Mouse (Mus musculus) liver, embryonic 12.5 days (tissue): ENCODE measurements at regions not wholly inside any gene's neighbourhood (a gene's known extent, or its start where the extent isn't known, plus 50 kb on each side); places are given as distances from the start of the nearest gene placed in this dataset.

Source experiments
- ATAC-seq: fragments of 200-750 bp; cut with Nextera tagmentation; 2 replicates; pipeline ENCODE4 v1.8.0; 2017; ENCODE audit warnings: moderate number of reproducible peaks, mild to moderate bottlenecking, moderate library complexity
- H3K27ac ChIP-seq: fragments of 300-500 bp; sonication (generic); 2 replicates; pipeline ENCODE4 v1.5.1; 2016; ENCODE audit warnings: mild to moderate bottlenecking
- H3K27me3 ChIP-seq: fragments of 300-500 bp; sonication (generic); replicated peaks from 2 replicates; pipeline ENCODE4 v1.6.1; 2016; ENCODE audit warnings: mild to moderate bottlenecking, moderate library complexity
- H3K36me3 ChIP-seq: fragments of 300-500 bp; sonication (generic); 2 replicates; pipeline ENCODE4 v1.6.1; 2016; ENCODE audit warnings: mild to moderate bottlenecking, moderate library complexity
- H3K4me1 ChIP-seq: fragments of 300-500 bp; sonication (generic); 2 replicates; pipeline ENCODE4 v1.6.1; 2016
- H3K4me2 ChIP-seq: fragments of 300-500 bp; sonication (generic); 2 replicates; pipeline ENCODE4 v1.6.1; 2016; ENCODE audit warnings: mild to moderate bottlenecking, moderate library complexity
- H3K4me3 ChIP-seq: fragments of 300-500 bp; sonication (generic); 2 replicates; pipeline ENCODE4 v1.5.1; 2016; ENCODE audit warnings: mild to moderate bottlenecking, moderate library complexity
- H3K9ac ChIP-seq: fragments of 300-500 bp; sonication (generic); 2 replicates; pipeline ENCODE4 v1.6.1; 2016; ENCODE audit warnings: mild to moderate bottlenecking, moderate library complexity
- H3K9me3 ChIP-seq: fragments of 300-500 bp; sonication (generic); replicated peaks from 2 replicates; pipeline ENCODE4 v1.6.1; 2016; ENCODE audit warnings: mild to moderate bottlenecking, moderate library complexity
- WGBS: fragments of 180-500 bp; shearing (Covaris S2); methylation state at CpG from one replicate; pipeline ENCODE4 v1.1.7; 2016; ENCODE audit not compliant: insufficient replicate concordance; 5-methylcytosine and 5-hydroxymethylcytosine counted together

GRCm38 (mm10) chr9:31684812-31685188, 220.5 kb upstream of the Tmem45b start:
- peaks cover 22% of the 10 kb centered on the region; the same call in 1 of the 2 replicates for H3K27me3 ChIP-seq
- no peak for ATAC-seq
- no peaks in the 10 kb centered on the region for H3K36me3 ChIP-seq
- H3K9ac ChIP-seq: no peak overlapping the region
- H3K9me3 ChIP-seq: no peaks in the 10 kb centered on the region
- 0 out of 2 replicates have a peak, but pooled peaks cover 4% of the 10 kb centered on the region for H3K4me1 ChIP-seq
- H3K27ac ChIP-seq: no peak overlapping the region
- no peak overlapping the region for H3K4me3 ChIP-seq
- H3K4me2 ChIP-seq: no peak overlapping the region
- 77% methylated on average over 8 of the region's 8 CpGs for WGBS

- WGBS: 60% methylated on average over 14 of the region's 18 CpGs
- H3K27ac ChIP-seq: no peak overlapping the region
- no peaks in the 10 kb centered on the region for H3K36me3 ChIP-seq
- H3K4me1 ChIP-seq: 0 out of 2 replicates have a peak, but pooled peaks cover 4% of the 10 kb centered on the region
- no peak overlapping the region for H3K4me3 ChIP-seq
- no peak overlapping the region for H3K9ac ChIP-seq
- H3K4me2 ChIP-seq: no peak overlapping the region
- H3K9me3 ChIP-seq: no peaks in the 10 kb centered on the region
- no peak for ATAC-seq
- H3K27me3 ChIP-seq: peaks cover 22% of the 10 kb centered on the region; the same call in 1 of the 2 replicates
These were observed 220.0 kb upstream of the Tmem45b start for GRCm38 (mm10) chr9:31684099-31684811.

- no peak overlapping the region for H3K27ac ChIP-seq
- no peak overlapping the region for H3K4me3 ChIP-seq
- WGBS: 12% methylated on average over 19 of the region's 19 CpGs
- ATAC-seq: no peak
- peak overlapping the region; percentile 32; the same call in 1 of the 2 replicates for H3K4me2 ChIP-seq
- no peaks in the 10 kb centered on the region for H3K9me3 ChIP-seq
- 0 out of 2 replicates have a peak, but pooled peaks cover 4% of the 10 kb centered on the region for H3K4me1 ChIP-seq
- no peak overlapping the region for H3K9ac ChIP-seq
- peaks cover 19% of the 10 kb centered on the region; the same call in 1 of the 2 replicates for H3K27me3 ChIP-seq
- H3K36me3 ChIP-seq: no peaks in the 10 kb centered on the region
These were observed 219.2 kb upstream of the Tmem45b start for GRCm38 (mm10) chr9:31683302-31684081.

- Histone ChIP-seq H3K27ac (no peak overlapping the region), H3K27me3 (peaks cover 18% of the 10 kb centered on the region; the same call in 1 of the 2 replicates), H3K9me3 (no peaks in the 10 kb centered on the region), H3K9ac (no peak overlapping the region), H3K4me1 (0 out of 2 replicates have a peak, but pooled peaks cover 4% of the 10 kb centered on the region), H3K4me3 (no peak overlapping the region), H3K36me3 (no peaks in the 10 kb centered on the region), H3K4me2 (no peak overlapping the region)
- no peak for ATAC-seq
- WGBS: 32% methylated on average over 5 of the region's 6 CpGs
These were observed 218.6 kb upstream of the Tmem45b start for GRCm38 (mm10) chr9:31682893-31683292.

DNA sequence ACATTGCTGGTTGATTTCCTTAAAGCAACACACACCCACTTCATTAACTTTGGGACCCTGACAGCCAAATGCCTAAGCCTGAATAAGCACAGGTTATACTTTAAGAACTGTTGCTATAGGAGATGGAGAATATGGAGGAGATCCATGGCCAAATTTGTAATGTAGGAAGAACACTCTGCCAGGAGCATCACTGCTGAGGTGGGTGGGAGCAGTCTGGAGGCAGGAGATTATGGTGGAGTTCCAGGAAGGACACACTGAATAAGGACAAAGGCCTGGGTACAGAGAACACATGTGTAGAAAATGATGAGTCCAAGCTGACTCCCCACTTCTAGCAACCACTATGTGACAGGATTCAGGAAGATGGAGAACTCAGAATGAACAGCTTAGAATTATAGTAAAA, 212.9 kb upstream of the Tmem45b start:
- H3K36me3 ChIP-seq: no peaks in the 10 kb centered on the region
- no peak for ATAC-seq
- no peak overlapping the region for H3K4me2 ChIP-seq

GRCm38 (mm10) chr9:31659026-31659425, 194.8 kb upstream of the Tmem45b start:
- ATAC-seq: no peak
- no peaks in the 10 kb centered on the region for H3K4me1 ChIP-seq
- no peak overlapping the region for H3K9ac ChIP-seq
- 58% methylated on average over 2 of the region's 2 CpGs for WGBS
- H3K9me3 ChIP-seq: no peaks in the 10 kb centered on the region
- no peaks in the 10 kb centered on the region for H3K36me3 ChIP-seq
- H3K27me3 ChIP-seq: no peaks in the 10 kb centered on the region
- no peak overlapping the region for H3K4me3 ChIP-seq
- no peak overlapping the region for H3K4me2 ChIP-seq
- no peak overlapping the region for H3K27ac ChIP-seq

More for the DNA sequence above, 212.9 kb upstream of the Tmem45b start:
- Histone ChIP-seq H3K9me3 (no peaks in the 10 kb centered on the region), H3K9ac (no peak overlapping the region), H3K27ac (no peak overlapping the region), H3K4me1 (no peaks in the 10 kb centered on the region), H3K27me3 (no peaks in the 10 kb centered on the region; the same call in 1 of the 2 replicates), H3K4me3 (no peak overlapping the region)

DNA sequence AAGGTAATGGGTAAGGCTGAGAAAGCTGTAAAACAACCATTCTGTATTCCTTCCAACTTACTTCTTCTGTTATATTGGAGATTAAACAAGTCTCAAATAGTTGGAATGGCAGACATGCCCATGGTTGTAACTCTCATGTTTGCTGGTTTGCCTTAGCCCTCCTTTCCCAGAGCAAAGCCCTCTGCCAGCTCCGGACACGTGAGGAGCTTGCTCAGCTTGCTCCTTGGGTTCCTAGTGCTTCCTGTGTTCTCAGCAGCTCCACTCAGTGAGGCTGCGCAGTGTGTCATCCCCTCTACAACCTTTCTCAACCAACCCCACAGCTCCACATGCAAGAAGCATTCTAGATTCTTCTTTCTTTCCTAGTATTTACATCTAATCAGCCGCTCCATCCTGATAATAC, 193.3 kb upstream of the Tmem45b start:
- Histone ChIP-seq H3K27me3 (no peaks in the 10 kb centered on the region), H3K9me3 (no peaks in the 10 kb centered on the region), H3K4me2 (no peak overlapping the region), H3K36me3 (no peaks in the 10 kb centered on the region), H3K4me3 (no peak overlapping the region), H3K4me1 (no peaks in the 10 kb centered on the region), H3K9ac (no peak overlapping the region), H3K27ac (no peak overlapping the region)
- no peak for ATAC-seq
- 78% methylated on average over 4 of the region's 4 CpGs for WGBS

DNA sequence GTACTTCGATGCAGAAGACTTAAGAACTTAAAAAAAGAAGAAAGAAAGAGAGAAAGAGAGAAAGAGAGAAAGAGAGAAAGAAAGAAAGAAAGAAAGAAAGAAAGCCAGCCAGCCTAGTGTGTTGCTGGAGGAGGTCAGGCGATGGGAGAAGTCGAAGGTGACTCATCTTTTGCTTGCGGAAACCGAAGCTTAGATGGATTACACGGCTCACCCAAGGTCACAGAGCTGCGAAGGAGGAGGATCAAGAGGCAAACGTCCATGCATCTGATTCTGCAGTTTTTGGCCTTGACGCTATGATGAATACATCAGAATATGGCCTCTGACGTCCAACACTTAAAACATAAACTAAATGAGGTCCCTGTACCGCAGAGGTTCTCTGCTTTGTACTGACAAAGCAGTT, 192.4 kb upstream of the Tmem45b start:
- Histone ChIP-seq H3K4me2 (no peak overlapping the region), H3K27me3 (no peaks in the 10 kb centered on the region), H3K4me1 (no peaks in the 10 kb centered on the region), H3K9me3 (no peaks in the 10 kb centered on the region), H3K36me3 (no peaks in the 10 kb centered on the region), H3K9ac (no peak overlapping the region), H3K27ac (no peak overlapping the region), H3K4me3 (no peak overlapping the region)
- no peak for ATAC-seq
- WGBS: 67% methylated on average over 11 of the region's 11 CpGs

GRCm38 (mm10) chr9:31654747-31655146, 190.5 kb upstream of the Tmem45b start:
- Histone ChIP-seq H3K9me3 (no peaks in the 10 kb centered on the region), H3K27me3 (no peaks in the 10 kb centered on the region), H3K9ac (no peak overlapping the region), H3K4me2 (no peak overlapping the region), H3K4me1 (no peaks in the 10 kb centered on the region), H3K36me3 (no peaks in the 10 kb centered on the region), H3K27ac (no peak overlapping the region), H3K4me3 (no peak overlapping the region)
- ATAC-seq: no peak
- WGBS: 66% methylated on average over 6 of the region's 6 CpGs

DNA sequence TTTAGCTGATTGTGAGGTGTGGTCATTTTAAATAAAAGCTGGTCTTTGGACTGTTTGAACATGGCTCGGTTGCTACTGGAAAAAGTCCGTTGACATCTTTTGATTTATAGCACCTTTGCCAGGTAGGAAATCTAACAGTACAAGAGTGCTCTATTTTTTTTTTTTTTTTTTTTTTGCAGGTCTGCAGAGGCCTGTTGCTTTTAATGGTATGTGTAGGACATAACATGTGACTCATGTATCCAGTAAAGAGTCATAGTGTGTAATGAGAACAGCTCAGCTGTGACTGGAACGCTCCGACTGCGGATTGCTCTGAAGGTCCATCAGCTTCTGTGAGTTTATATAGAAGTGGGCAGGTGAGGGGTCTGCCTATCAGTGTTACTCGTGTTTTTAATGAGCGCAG, 190.0 kb upstream of the Tmem45b start:
- H3K27me3 ChIP-seq: no peaks in the 10 kb centered on the region
- ATAC-seq: no peak
- H3K27ac ChIP-seq: no peak overlapping the region
- no peak overlapping the region for H3K4me3 ChIP-seq
- no peaks in the 10 kb centered on the region for H3K4me1 ChIP-seq
- H3K9me3 ChIP-seq: no peaks in the 10 kb centered on the region
- H3K36me3 ChIP-seq: no peaks in the 10 kb centered on the region
- no peak overlapping the region for H3K4me2 ChIP-seq
- WGBS: 65% methylated on average over 7 of the region's 7 CpGs
- no peak overlapping the region for H3K9ac ChIP-seq

- H3K4me2 ChIP-seq: no peak overlapping the region
- ATAC-seq: no peak
- H3K9ac ChIP-seq: no peak overlapping the region
- WGBS: 61% methylated on average over 3 of the region's 3 CpGs
- no peak overlapping the region for H3K4me3 ChIP-seq
- H3K27me3 ChIP-seq: no peaks in the 10 kb centered on the region
- H3K9me3 ChIP-seq: no peaks in the 10 kb centered on the region
- H3K4me1 ChIP-seq: no peaks in the 10 kb centered on the region
- no peak overlapping the region for H3K27ac ChIP-seq
- H3K36me3 ChIP-seq: no peaks in the 10 kb centered on the region
These were observed 189.5 kb upstream of the Tmem45b start for GRCm38 (mm10) chr9:31653788-31654187.

DNA sequence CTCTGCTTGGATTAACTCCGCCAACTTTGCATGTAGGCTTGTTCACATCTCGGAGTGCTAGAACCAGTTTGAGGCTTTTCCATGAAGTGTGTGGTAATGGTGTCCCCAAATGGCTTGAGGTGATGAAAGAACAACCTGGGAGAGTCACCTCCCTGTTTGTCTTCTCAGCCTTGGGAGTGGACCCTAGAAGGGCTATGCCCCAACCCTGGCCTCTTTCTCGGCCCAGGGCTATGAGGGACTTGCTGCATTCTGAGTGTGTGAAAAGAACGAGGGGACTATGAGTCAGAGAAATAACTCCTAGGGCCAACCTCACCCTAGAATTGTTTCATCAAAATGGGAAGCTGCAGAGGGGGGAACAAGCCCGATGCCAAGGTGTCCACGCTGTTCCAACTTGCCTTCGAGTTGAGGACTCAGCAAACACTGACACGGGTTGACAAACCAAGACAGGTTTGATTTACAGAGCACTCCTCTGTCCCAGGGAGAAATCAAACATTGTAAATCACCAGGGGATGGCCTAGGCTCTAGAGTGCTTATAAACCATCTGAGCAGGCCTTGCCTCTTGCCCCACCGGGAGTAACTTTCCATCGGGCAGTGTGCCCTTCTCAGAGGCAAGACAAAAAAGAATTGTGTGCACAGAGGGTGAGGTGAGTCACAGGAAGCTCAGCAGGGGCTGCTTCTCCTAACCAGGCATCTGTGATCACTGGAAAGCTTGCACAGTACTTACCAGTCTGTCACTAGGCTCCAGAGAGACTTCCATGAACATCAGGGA, 186.3 kb upstream of the Tmem45b start:
- Histone ChIP-seq H3K4me1 (no peaks in the 10 kb centered on the region), H3K36me3 (no peaks in the 10 kb centered on the region), H3K4me2 (no peak overlapping the region), H3K9me3 (no peaks in the 10 kb centered on the region), H3K27me3 (no peaks in the 10 kb centered on the region), H3K9ac (no peak overlapping the region), H3K4me3 (no peak overlapping the region), H3K27ac (no peak overlapping the region)
- 75% methylated on average over 10 of the region's 10 CpGs for WGBS
- ATAC-seq: no peak
